Mouse (Mus musculus) cerebellum, postnatal 36 days (tissue): ENCODE measurements at regions not wholly inside any gene's neighbourhood (a gene's known extent, or its start where the extent isn't known, plus 50 kb on each side); places are given as distances from the start of the nearest gene placed in this dataset.
A peak's percentile ranks its signal among the peaks of the same experiment; 100 is the strongest.

ENCODE experiments used
- DNase-seq, 2 experiments: peaks; one replicate each; pipeline ENCODE4 v3.0.0; 2021 to 2022; ENCODE audit warnings: mixed read lengths in 2 of 2

DNA sequence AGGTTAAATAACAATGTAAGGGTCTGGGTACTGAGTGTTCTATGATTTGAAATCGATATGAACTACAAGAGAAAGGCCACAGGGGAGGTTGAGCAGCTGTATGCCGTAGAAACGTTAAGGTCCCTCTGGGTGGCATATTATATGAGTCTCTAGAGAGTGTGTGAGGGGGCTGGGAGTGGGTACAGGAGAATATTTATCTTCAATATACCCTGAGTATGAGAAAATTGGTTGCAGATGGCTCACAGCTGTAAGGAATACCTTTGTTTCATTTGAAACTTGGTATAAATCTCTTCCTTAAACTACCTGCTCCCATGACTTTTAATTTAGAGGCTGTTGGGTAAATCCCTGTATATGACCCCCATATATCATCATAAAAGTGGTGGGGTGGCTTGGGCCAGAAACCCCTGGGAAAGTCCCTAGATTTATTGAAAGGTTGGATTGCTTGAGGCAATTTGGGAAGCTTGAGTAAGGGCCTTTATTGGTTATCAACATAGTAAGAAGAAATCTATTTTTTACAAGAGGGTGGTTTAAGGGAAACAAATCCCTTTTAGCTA is 128.7 kb upstream of the Prkg2 start:
- no peak for DNase-seq

DNA sequence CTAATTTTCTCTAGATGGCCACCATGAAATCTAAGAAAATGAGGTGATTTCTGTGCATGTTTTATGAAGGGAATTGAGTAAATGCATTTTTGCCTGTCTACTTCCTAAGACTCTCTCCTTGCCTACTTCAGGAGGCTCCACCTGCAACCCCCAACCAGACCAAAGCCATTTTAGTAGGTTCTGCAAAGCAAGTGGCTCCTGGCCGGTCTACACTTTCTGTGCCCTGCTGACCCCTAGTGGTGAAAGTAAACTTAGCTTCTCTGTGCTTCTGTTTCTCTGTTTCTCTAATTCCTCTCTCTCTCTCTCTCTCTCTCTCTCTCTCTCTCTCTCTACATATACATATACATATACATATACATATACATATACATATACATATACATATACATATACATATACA is 120.8 kb upstream of the Prkg2 start:
- peak; percentile 3 to 23 for DNase-seq

DNA sequence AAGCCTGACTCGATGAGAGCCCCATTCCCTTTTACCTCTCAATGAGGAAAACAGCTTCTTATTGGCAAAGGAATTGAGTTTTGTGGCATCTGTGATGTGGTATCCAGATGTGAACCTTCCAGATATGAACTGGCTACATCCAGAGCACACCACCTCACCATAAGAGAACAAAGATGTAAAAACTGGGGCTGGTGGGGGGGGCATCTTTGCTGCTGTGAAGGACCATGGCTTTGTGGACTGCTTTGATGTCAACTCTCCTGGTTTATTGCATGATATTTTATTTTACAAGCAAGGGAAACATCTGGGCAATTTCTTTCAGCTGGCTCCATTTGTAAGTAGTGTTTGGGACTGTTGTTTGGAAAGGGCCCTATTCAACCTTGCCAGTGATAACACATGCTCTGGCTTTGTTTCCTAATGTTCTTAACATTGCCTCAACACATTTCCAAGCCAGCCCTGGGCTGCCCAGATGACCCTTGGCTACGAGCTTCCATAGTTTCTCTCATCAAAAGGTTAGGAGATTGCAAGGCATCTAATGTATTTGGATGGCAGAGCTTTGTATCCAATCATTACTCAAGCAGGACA is 116.2 kb upstream of the Prkg2 start:
- DNase-seq = no peak

DNA sequence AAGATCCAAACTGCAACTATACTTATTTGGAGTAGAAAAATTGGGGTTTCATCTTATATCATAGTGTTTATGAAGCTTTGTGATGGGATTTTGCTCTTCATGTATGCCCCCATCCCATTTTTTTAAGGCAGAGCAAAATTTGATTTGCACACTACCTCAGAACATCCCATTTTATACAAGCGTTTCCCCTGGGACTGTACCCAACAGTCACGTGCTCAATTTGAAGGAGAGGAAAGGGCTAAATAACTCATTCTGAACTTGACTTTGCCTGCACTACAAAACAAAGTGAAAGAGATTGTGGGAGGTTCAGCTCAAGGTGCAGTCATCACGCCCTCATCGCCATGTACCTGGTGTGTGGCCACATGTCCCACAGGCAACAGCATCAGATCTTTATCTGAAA is 115.1 kb upstream of the Prkg2 start:
- no peak for DNase-seq

GRCm38 (mm10) chr5:99149904-99150303 is 112.8 kb upstream of the Prkg2 start:
- no peak for DNase-seq

DNA sequence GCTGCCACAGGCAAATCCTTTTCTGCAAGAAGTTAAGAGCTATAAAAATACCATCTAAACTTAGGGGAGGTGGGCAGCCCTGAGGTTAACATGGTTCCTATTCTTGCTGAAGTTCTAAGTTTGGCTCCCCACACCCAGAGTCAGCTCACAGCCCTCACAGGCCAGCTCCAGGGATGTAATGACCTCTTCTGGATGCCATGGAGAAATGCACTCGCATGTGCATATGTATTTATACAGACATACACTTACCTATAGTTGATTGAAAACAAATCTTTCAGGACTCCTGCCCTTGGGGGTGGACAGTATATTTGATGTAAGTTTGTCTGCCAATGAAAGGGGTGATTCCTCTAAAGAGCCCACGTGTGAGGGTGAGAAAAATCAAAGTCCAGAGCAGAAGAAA is 95.5 kb upstream of the Prkg2 start:
- DNase-seq = no peak

DNA sequence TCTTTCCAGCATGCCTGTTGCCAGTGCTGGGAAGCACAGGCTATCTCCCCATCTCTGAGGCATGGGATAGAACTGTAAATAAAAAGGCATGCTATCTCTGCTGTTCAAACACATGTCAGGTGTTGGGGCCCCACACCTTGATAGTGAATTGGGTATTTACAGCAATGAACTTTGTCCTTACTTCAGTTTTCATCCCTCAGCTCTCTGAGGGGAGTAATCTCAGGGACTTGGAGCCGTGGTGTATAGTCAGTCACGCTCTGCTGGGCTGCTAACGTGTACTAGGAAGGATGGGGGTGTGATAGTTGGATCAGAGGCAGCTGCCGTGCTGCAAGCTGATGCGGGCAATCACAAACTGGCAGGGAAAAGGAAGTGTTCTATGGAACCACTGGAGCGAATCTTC is 91.5 kb upstream of the Prkg2 start:
- no peak for DNase-seq

- no peak for DNase-seq
These were observed 88.3 kb upstream of the Prkg2 start for GRCm38 (mm10) chr5:99125418-99125817.

GRCm38 (mm10) chr5:99111755-99112154 is 74.6 kb upstream of the Prkg2 start:
- DNase-seq = no peak

DNA sequence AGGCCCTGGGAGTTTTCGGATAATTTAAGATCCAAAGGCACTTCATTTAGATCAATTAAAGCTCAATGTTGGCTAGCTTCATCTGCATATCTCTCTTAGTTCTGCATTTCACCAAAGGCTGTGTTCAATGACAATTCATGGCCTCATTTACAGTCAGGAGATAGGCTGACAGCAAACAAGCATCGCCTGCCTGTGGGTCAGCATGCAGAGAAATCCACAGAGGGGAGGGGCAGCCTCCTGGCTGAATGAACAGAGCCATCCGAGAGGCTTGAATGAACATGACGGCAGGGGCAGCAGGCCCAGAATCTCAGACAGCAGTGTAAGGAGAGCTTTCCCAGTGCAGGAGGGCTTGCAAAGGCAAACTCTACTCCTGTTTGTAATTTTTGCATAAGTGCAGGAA is 74.1 kb upstream of the Prkg2 start:
- DNase-seq = no peak

DNA sequence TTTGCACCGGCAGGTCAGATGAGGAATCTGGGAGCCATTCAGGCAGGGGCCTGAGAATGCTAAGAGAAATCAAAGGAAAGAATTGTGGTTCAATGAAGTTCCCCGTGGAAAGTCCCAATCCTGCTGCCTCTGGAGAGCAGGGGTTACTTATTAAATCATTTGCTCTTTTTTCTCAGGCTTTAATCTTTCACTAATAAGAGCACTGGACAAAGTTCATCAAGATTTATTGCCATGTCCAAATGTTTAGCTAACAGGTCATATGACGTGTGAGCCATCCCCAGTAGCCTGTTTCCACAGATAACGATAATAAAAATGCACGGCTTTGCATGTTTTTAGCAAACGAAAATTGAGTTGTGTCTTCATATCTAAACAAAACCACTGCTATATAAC is 62.6 kb upstream of the Prkg2 start:
- no peak for DNase-seq

DNA sequence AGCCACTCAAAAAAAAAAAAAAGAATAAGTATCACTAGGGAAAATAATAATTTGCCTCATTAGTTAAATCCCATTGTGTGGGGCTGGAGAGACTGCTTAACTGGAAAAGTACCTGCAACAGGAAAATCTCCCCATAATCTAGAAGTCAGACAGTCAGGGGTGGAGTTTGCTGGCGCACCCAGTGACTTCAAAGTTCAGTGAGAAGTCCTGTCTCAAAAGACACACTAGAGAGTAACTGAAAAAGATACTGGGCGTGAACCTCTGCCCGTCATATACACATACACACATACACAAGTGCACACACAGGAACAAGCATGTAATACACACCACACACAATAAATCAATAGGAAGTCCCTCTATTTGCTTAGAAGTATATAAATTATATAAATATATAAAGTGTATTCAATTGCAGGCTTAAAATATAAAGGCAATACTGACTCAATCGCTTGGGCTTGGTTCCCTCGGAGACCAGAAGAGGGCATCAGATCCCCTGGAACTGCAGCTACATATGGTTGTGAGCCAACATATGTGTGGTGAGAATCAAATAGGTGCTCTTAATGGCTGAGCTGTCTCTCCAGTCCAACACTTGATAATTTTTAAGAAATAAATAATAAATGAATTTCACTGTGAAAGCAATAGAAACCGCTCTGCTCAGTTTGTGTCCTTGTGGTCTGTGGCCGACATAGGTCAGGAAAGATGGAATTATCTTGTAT is 62.0 kb upstream of the Prkg2 start:
- DNase-seq = no peak
